Mouse (Mus musculus) myocyte (in vitro differentiated cells): ENCODE measurements at regions not wholly inside any gene's neighbourhood (a gene's known extent, or its start where the extent isn't known, plus 50 kb on each side); places are given as distances from the start of the nearest gene placed in this dataset.

Source experiments
- H3K27me3 ChIP-seq: one replicate; pipeline ENCODE4 v1.6.1; 2011; ENCODE audit not compliant: control insufficient read depth, insufficient read depth, insufficient read length
- H3K36me3 ChIP-seq: one replicate; pipeline ENCODE4 v1.6.1; 2011; ENCODE audit not compliant: control insufficient read depth, insufficient read depth
- H3K4me2 ChIP-seq: one replicate; pipeline ENCODE4 v1.6.1; 2011; ENCODE audit warnings: low read depth, control low read depth
- H3K4me3 ChIP-seq: one replicate; pipeline ENCODE4 v1.5.1; 2011; ENCODE audit warnings: mild to moderate bottlenecking, control low read depth, moderate library complexity
- H3K79me2 ChIP-seq: one replicate; pipeline ENCODE4 v1.6.1; 2011; ENCODE audit not compliant: control insufficient read depth, insufficient read depth
- H3ac ChIP-seq: one replicate; pipeline ENCODE4 v1.6.1; 2011; ENCODE audit not compliant: control insufficient read depth, insufficient read length
- CEBPB ChIP-seq: IDR thresholded peaks from 2 replicates; pipeline ENCODE4 v1.6.1; 2011; ENCODE audit warnings: mild to moderate bottlenecking, moderate library complexity; ENCODE audit not compliant: poor library complexity, insufficient read depth, severe bottlenecking
- E2F4 ChIP-seq: IDR thresholded peaks from one replicate; pipeline ENCODE4 v1.6.1; 2011; ENCODE audit warnings: mild to moderate bottlenecking, control low read depth, moderate library complexity; ENCODE audit not compliant: insufficient read depth
- MAX ChIP-seq: IDR thresholded peaks from one replicate; pipeline ENCODE4 v1.6.1; 2011; ENCODE audit warnings: low read depth, mild to moderate bottlenecking, control low read depth
- MYOD1 ChIP-seq, 3 experiments: IDR thresholded peaks; one replicate each; pipeline ENCODE4 v1.6.1; 2011; ENCODE audit warnings: control low read depth in 2 of 3, low read depth in 2 of 3, mild to moderate bottlenecking in 2 of 3, moderate library complexity in 1 of 3; ENCODE audit not compliant: insufficient read length in 2 of 3, control insufficient read depth in 1 of 3
- MYOG ChIP-seq, 3 experiments: IDR thresholded peaks; one replicate each; pipeline ENCODE4 v1.6.1; 2011; ENCODE audit warnings: control low read depth in 2 of 3, low read depth in 2 of 3, mild to moderate bottlenecking in 2 of 3; ENCODE audit not compliant: insufficient read length in 2 of 3, control insufficient read depth in 1 of 3, insufficient read depth in 1 of 3
- POLR2A ChIP-seq: IDR thresholded peaks from one replicate; pipeline ENCODE4 v1.6.1; 2011; ENCODE audit warnings: low read depth, mild to moderate bottlenecking, control low read depth, moderate library complexity; ENCODE audit not compliant: insufficient read length
- POLR2AphosphoS2 ChIP-seq: IDR thresholded peaks from one replicate; pipeline ENCODE4 v1.6.1; 2011; ENCODE audit warnings: low read depth, control low read depth; ENCODE audit not compliant: insufficient read length
- REST ChIP-seq: IDR thresholded peaks from one replicate; pipeline ENCODE4 v1.6.1; 2011; ENCODE audit warnings: mild to moderate bottlenecking, control low read depth, moderate library complexity; ENCODE audit not compliant: insufficient read depth, insufficient read length
- SRF ChIP-seq: IDR thresholded peaks from one replicate; pipeline ENCODE4 v1.6.1; 2011; ENCODE audit warnings: low read depth; ENCODE audit not compliant: control insufficient read depth, insufficient read length
- TCF12 ChIP-seq: IDR thresholded peaks from one replicate; pipeline ENCODE4 v1.6.1; 2011; ENCODE audit warnings: mild to moderate bottlenecking, control low read depth; ENCODE audit not compliant: poor library complexity, insufficient read depth, severe bottlenecking
- TCF3 ChIP-seq: IDR thresholded peaks from one replicate; pipeline ENCODE4 v1.6.1; 2011; ENCODE audit warnings: low read depth, control low read depth; ENCODE audit not compliant: insufficient read length
- USF1 ChIP-seq: IDR thresholded peaks from one replicate; pipeline ENCODE4 v1.6.1; 2011; ENCODE audit warnings: low read depth, mild to moderate bottlenecking, control low read depth, moderate library complexity

- H3K27me3 ChIP-seq = no peaks in the 10 kb centered on the region
These were observed 54.2 kb upstream of the Rfc3 start for GRCm38 (mm10) chr5:151705226-151705625.

GRCm38 (mm10) chr5:151704049-151704448 is 53.0 kb upstream of the Rfc3 start:
- Histone ChIP-seq H3K27me3 (no peaks in the 10 kb centered on the region), H3K36me3 (no peaks in the 10 kb centered on the region), H3ac (no peak overlapping the region), H3K4me3 (no peak overlapping the region), H3K79me2 (no peaks in the 10 kb centered on the region), H3K4me2 (no peak overlapping the region)
- TF ChIP-seq MYOG (IDR thresholded peaks at IDR 0.05; ENCODE audit: control insufficient read depth in 1 of 3, insufficient read depth in 1 of 3, insufficient read length in 2 of 3, low read depth in 2 of 3) = no peak
- TF ChIP-seq MAX = no peak
- TF ChIP-seq USF1 = no peak
- TF ChIP-seq E2F4 = no peak
- TF ChIP-seq REST = no peak
- TF ChIP-seq SRF = no peak
- TF ChIP-seq POLR2AphosphoS2 = no peak
- no peak for TF ChIP-seq MYOD1 (IDR thresholded peaks at IDR 0.05; ENCODE audit: control insufficient read depth in 1 of 3, insufficient read length in 2 of 3, low read depth in 2 of 3)
- TF ChIP-seq POLR2A = no peak
- TF ChIP-seq TCF12 = no peak
- no peak for TF ChIP-seq CEBPB
- no peak for TF ChIP-seq TCF3

More at GRCm38 (mm10) chr5:151705226-151705625, 54.2 kb upstream of the Rfc3 start:
- Histone ChIP-seq H3K4me2 (peak overlapping the region; percentile 6), H3K36me3 (no peaks in the 10 kb centered on the region), H3K4me3 (no peak overlapping the region), H3K79me2 (no peaks in the 10 kb centered on the region), H3ac (no peak overlapping the region)
- TF ChIP-seq POLR2A (no peak), MYOD1 (IDR thresholded peaks at IDR 0.05; ENCODE audit: control insufficient read depth in 1 of 3, insufficient read length in 2 of 3, low read depth in 2 of 3) (no peak), MYOG (IDR thresholded peaks at IDR 0.05; ENCODE audit: control insufficient read depth in 1 of 3, insufficient read depth in 1 of 3, insufficient read length in 2 of 3, low read depth in 2 of 3) (no peak), POLR2AphosphoS2 (no peak), MAX (no peak), E2F4 (no peak), CEBPB (no peak; the same call in 1 of the 2 replicates), SRF (no peak), TCF3 (no peak), USF1 (no peak), TCF12 (no peak), REST (no peak)
